Mouse (Mus musculus) kidney, postnatal 0 days (tissue): ENCODE measurements around the gene Gm10318. TPM values are rescaled to one million over a fixed set of nuclear protein-coding genes. Genes with fewer than 3 reads are reported as not detected.

Experiments used
- ATAC-seq: fragments of 200-750 bp; cut with Nextera tagmentation; replicated peaks from 2 replicates; pipeline ENCODE4 v1.8.0; 2017; ENCODE audit warnings: low read depth, moderate number of reproducible peaks, moderate TSS enrichment, moderate library complexity; ENCODE audit not compliant: low FRiP score
- DNase-seq: peaks from one replicate; pipeline ENCODE4 v3.0.0-alpha.2; 2016; ENCODE audit warnings: low spot score
- H3K27ac ChIP-seq: fragments of 300-500 bp; sonication (generic); 2 replicates; pipeline ENCODE4 v1.5.1; 2014; ENCODE audit warnings: mild to moderate bottlenecking
- H3K27me3 ChIP-seq: fragments of 300-500 bp; sonication (generic); 2 replicates; pipeline ENCODE4 v1.6.1; 2014; ENCODE audit warnings: low read length, mixed read lengths; ENCODE audit not compliant: insufficient read depth
- H3K36me3 ChIP-seq: fragments of 300-500 bp; sonication (generic); 2 replicates; pipeline ENCODE4 v1.6.1; 2014; ENCODE audit warnings: low read length, mixed read lengths; ENCODE audit not compliant: insufficient read depth
- H3K4me1 ChIP-seq: fragments of 300-500 bp; sonication (generic); replicated peaks from 2 replicates; pipeline ENCODE4 v1.6.1; 2014; ENCODE audit warnings: antibody characterized with exemption, low read length, mixed read lengths; ENCODE audit not compliant: insufficient read depth
- H3K4me2 ChIP-seq: fragments of 300-500 bp; sonication (generic); 2 replicates; pipeline ENCODE4 v1.6.1; 2014; ENCODE audit warnings: mild to moderate bottlenecking, low read length, moderate library complexity, mixed read lengths
- H3K4me3 ChIP-seq: fragments of 300-500 bp; sonication (generic); replicated peaks from 2 replicates; pipeline ENCODE4 v1.5.1; 2014; ENCODE audit warnings: low read depth, low read length
- H3K9ac ChIP-seq: fragments of 300-500 bp; sonication (generic); 2 replicates; pipeline ENCODE4 v1.6.1; 2014; ENCODE audit warnings: low read depth, low read length
- H3K9me3 ChIP-seq: fragments of 300-500 bp; sonication (generic); replicated peaks from 2 replicates; pipeline ENCODE4 v1.6.1; 2016; ENCODE audit warnings: low read length, inconsistent platforms, mixed read lengths
- CTCF ChIP-seq: IDR thresholded peaks from 2 replicates; pipeline ENCODE4 v1.5.1; 2016; ENCODE audit warnings: antibody characterized with exemption, low read depth, mild to moderate bottlenecking, moderate library complexity
- WGBS: fragments of 180-500 bp; shearing (Covaris S2); extraction: QIAGEN DNeasy Blood & Tissue Kit; methylation state at CpG from one replicate; pipeline ENCODE4 v1.1.7; 2014; 5-methylcytosine and 5-hydroxymethylcytosine counted together
- polyA plus RNA-seq: library from polyadenylated mRNA; unstranded; fragments of >200 nt; fragmentation: Nextera tagmentation; extraction: Ambion mirVana; gene quantifications from 2 replicates; pipeline ENCODE4 v1.2.1, GENCODE M21; 2015

Gm10318 gene
- polyA plus RNA-seq, 1 experiment from 2014 or later, result not detected

DNA sequence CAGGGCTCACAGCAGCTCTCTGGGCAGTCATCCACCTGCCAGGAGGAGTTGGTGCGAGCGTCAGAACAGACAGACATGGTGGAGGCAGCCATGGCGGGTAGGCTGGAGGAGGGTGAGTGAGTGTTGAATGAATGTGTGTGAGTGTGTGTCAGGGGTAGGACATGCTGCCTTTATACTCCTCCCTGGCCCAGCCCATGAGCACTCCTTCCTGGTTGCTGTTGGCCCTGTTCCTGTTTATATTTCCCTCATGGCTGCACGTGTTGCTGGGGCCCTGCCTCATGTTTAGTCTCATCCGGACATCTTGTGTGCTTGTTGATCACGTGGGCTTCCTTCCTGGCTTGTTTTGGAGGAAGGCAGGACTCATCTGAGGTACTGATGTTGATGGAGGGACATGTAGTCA is 25.7 kb upstream of the Gm10318 start, which contains the start of gene Krtap10-4:
TSS of gene Krtap10-4 (minus strand) at position 145 of the 400 bp plus-strand sequence.
- Histone ChIP-seq H3K4me1 (no peaks in the 10 kb centered on the region), H3K27me3 (no peaks in the 10 kb centered on the region), H3K9me3 (no peaks in the 10 kb centered on the region), H3K27ac (no peak within 1 kb of the TSS), H3K4me3 (no peak within 1 kb of the TSS), H3K9ac (no peak within 1 kb of the TSS), H3K4me2 (no peak within 1 kb of the TSS), H3K36me3 (no peaks in the 10 kb centered on the region)
- 59% methylated on average over 6 of the region's 6 CpGs for WGBS
- TF ChIP-seq CTCF, result no peak
- DNase-seq (no peak), ATAC-seq (no peak)

- H3K4me2 ChIP-seq, result no peak within 1 kb of the TSS
- no peak within 1 kb of the TSS for H3K27ac ChIP-seq
- no peaks in the 10 kb centered on the region for H3K27me3 ChIP-seq
- no peak within 1 kb of the TSS for H3K9ac ChIP-seq
- H3K4me3 ChIP-seq, result no peak within 1 kb of the TSS
- no peaks in the 10 kb centered on the region for H3K36me3 ChIP-seq
- ATAC-seq, result no peak
- 65% methylated on average over 9 of the region's 9 CpGs for WGBS
- DNase-seq, result no peak
- no peaks in the 10 kb centered on the region for H3K4me1 ChIP-seq
- TF ChIP-seq CTCF, result no peak
- no peaks in the 10 kb centered on the region for H3K9me3 ChIP-seq
Observed at GRCm38 (mm10) chr10:77835647-77836046, 17.0 kb upstream of the Gm10318 start, which contains the start of gene Krtap10-10. Gene Krtap10-10, plus strand, starts transcription at chr10:77835947.

DNA sequence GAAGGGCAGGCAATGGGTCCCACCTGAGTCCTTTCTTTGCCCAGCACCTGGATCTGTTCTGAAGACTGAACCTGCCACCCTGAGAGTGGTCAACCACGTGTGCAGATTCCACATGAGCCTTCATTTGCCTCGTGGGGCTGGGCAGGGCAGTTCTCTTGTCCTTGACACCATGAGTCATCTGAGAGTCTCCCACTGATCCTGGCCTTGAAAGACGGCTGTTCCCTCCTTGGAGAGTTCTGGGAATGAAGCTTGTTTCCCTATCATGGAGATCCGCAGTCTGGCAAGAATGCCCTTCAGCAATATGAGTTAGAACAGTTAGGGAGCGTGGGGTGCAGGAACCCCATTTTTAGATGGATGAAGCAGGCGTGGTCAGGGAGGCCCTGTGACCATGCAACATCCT is 13.7 kb upstream of the Gm10318 start:
- Histone ChIP-seq H3K4me2 (no peak overlapping the region), H3K27me3 (no peaks in the 10 kb centered on the region), H3K4me3 (no peak overlapping the region), H3K9me3 (0 out of 2 replicates have a peak, but pooled peaks cover 5% of the 10 kb centered on the region), H3K4me1 (no peaks in the 10 kb centered on the region), H3K36me3 (no peaks in the 10 kb centered on the region), H3K9ac (no peak overlapping the region), H3K27ac (no peak overlapping the region)
- no peak for TF ChIP-seq CTCF
- no peak for DNase-seq
- no peak for ATAC-seq
- WGBS, result 65% methylated on average over 6 of the region's 6 CpGs

GRCm38 (mm10) chr10:77846503-77846902 is 6.2 kb upstream of the Gm10318 start, which contains the start of gene Gm36176:
Gene Gm36176, plus strand, starts transcription at chr10:77846803.
- H3K36me3 ChIP-seq, result no peaks in the 10 kb centered on the region
- no peak within 1 kb of the TSS for H3K27ac ChIP-seq
- H3K27me3 ChIP-seq, result no peaks in the 10 kb centered on the region
- no peak for DNase-seq
- H3K4me1 ChIP-seq, result no peaks in the 10 kb centered on the region
- WGBS, result 75% methylated on average over 3 of the region's 3 CpGs
- 0 out of 2 replicates have a peak, but pooled peaks cover 5% of the 10 kb centered on the region for H3K9me3 ChIP-seq
- no peak for ATAC-seq
- H3K4me3 ChIP-seq, result no peak within 1 kb of the TSS
- H3K9ac ChIP-seq, result no peak within 1 kb of the TSS
- no peak for TF ChIP-seq CTCF
- no peak within 1 kb of the TSS for H3K4me2 ChIP-seq

DNA sequence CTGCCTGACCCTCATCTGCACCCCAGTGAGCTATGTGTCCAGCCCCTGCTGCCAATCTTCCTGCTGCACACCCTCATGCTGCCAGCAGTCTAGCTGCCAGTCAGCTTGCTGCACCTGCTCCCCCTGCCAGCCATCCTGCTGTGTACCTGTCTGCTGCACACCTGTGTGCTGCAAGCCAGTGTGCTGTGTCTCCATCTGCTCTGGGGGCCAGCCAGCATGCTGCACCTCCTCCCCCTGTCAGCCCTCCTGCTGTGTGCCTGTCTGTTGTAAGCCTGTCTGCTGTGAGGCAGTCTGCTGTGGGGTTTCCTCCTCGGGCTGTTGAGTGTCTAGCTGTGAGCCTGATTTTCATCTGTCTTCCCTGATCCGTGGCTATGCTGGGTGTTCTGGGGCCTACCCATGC is 5.7 kb upstream of the Gm10318 start:
- TF ChIP-seq CTCF, result no peak
- Histone ChIP-seq H3K27me3 (no peaks in the 10 kb centered on the region), H3K9ac (no peak overlapping the region), H3K36me3 (no peaks in the 10 kb centered on the region), H3K27ac (no peak overlapping the region), H3K4me3 (no peak overlapping the region), H3K4me1 (no peaks in the 10 kb centered on the region), H3K9me3 (0 out of 2 replicates have a peak, but pooled peaks cover 5% of the 10 kb centered on the region), H3K4me2 (no peak overlapping the region)
- ATAC-seq (no peak), DNase-seq (no peak)
- WGBS, result 26% methylated on average over 2 of the region's 2 CpGs

DNA sequence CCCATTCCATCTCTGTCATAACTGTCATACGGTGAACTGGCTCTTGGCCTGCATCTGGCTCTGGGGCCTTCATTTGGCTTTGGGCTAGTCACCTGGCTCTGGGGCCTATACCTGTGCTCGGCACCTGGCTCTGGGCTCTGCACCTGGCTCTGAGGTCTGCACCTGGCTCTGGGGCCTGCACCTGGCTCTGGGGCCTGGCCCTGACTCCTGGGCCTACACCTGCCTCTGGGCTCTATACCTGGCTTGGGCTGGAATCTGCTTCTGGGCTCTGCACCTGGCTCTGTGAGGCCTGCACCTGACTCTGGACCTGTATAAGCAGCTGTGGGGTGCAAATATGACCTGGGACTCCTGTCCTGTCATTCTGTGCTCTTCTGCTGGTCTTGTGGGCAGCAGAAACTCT is 5.1 kb upstream of the Gm10318 start:
- 80% methylated on average over 2 of the region's 2 CpGs for WGBS
- no peak for ATAC-seq

DNA sequence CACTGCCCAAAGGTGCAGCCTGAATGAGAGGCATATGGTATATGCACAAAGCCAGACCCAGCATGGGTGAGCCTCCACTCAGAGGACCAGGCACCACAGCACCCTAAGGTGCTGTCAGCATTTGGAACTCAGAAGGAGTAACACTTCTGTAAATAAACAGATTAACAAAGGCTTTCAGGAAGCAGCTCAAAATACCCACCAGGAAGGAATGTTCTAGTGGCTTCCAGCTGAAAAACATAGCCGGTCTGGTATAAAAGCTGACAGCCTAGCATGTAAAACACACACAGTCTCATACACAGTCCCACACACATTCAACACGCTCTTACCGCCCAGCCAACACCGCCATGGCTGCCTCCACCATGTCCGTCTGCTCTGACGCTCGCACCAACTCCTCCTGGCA is 9.0 kb downstream of the Gm10318 start, which contains the start of gene Gm3285:
TSS of gene Gm3285 (plus strand) at position 301 of the 400 bp plus-strand sequence.
- WGBS, result 53% methylated on average over 7 of the region's 7 CpGs
- H3K4me2 ChIP-seq, result no peak within 1 kb of the TSS
- ATAC-seq, result no peak

More for the DNA sequence above, 5.1 kb upstream of the Gm10318 start:
- H3K9me3 ChIP-seq, result 0 out of 2 replicates have a peak, but pooled peaks cover 5% of the 10 kb centered on the region
- no peaks in the 10 kb centered on the region for H3K4me1 ChIP-seq
- H3K4me2 ChIP-seq, result no peak overlapping the region
- H3K27me3 ChIP-seq, result no peaks in the 10 kb centered on the region
- TF ChIP-seq CTCF, result no peak
- no peak for DNase-seq
- no peaks in the 10 kb centered on the region for H3K36me3 ChIP-seq
- H3K9ac ChIP-seq, result no peak overlapping the region
- no peak overlapping the region for H3K4me3 ChIP-seq
- H3K27ac ChIP-seq, result no peak overlapping the region

More for the DNA sequence above, 9.0 kb downstream of the Gm10318 start, which contains the start of gene Gm3285:
- DNase-seq, result no peak
- no peaks in the 10 kb centered on the region for H3K9me3 ChIP-seq
- H3K36me3 ChIP-seq, result no peaks in the 10 kb centered on the region
- no peaks in the 10 kb centered on the region for H3K4me1 ChIP-seq
- H3K9ac ChIP-seq, result no peak within 1 kb of the TSS
- no peak for TF ChIP-seq CTCF
- no peaks in the 10 kb centered on the region for H3K27me3 ChIP-seq
- H3K4me3 ChIP-seq, result no peak within 1 kb of the TSS
- H3K27ac ChIP-seq, result no peak within 1 kb of the TSS
